20 mouse cellular contexts compared by ENCODE assay signal in the genomic region with DNA sequence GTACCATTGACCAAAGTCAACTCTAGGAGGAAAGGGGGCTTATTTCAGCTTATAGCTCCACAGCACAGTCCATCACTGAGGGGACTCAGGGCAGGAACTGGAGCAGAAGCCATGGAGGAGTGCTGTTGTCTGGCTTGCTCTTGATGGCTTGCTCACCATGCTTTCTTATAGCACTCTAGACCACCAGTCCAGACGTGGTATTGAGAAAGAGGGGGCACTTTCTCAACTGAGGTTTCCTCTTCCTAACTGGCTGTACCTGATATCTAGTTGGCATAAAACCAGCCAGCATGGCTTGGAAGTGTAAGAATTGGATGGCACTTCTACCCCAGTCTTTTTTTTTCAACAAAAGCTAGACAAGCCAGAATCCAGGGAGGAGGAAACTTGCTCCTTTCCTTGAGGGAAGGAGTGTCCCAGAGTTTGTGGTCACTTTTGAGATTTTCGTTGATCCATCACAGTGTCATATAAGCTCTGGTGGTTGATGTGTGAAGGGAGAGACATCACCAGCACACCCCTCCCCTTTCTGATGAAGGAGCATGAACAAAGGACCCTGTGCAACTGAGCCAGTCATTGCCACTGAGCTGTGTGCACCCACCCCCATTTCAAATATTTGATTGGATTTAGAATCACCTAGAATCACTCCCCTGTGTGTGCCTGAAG. TPM values are rescaled to one million over a fixed set of nuclear protein-coding genes. Genes with fewer than 3 reads are reported as not detected.
DNase-seq lines count a peak whose midpoint lies in the region; ATAC-seq lines count a peak whose summit lies in the region.
"Had no signal": no experiment of that assay in that cellular context is flagged by ENCODE, and none has a peak within 500 bp of the region (broad histone marks: within the 10 kb centered on the region; RNA-seq: fewer than 3 reads in every experiment).

No protein-coding gene starts in this region.

- H3K9ac ChIP-seq in heart, embryonic 16.5 days (ENCODE audit: low read length): no peak overlapping the region
- H3K9ac ChIP-seq: embryonic facial prominence, embryonic 15.5 days; heart, embryonic 12.5 days; hindbrain, embryonic 15.5 days had no signal

- peaks cover 14% of the 10 kb centered on the region; the same call in 1 of the 2 replicates for H3K4me1 ChIP-seq in heart, embryonic 16.5 days (ENCODE audit: control insufficient read depth, insufficient read depth, low read length)

- no peaks in the 10 kb centered on the region for H3K36me3 ChIP-seq in heart, embryonic 16.5 days (ENCODE audit: control insufficient read depth, insufficient read depth)
- H3K36me3 ChIP-seq: embryonic facial prominence, embryonic 15.5 days; forebrain, embryonic 10.5 days; heart, embryonic 12.5 days; hindbrain, embryonic 15.5 days had no signal

- WGBS in heart, embryonic 16.5 days: 57% methylated on average over 2 of the region's 2 CpGs

- H3K4me2 ChIP-seq in heart, embryonic 16.5 days (ENCODE audit: low read depth, low read length): no peak overlapping the region
- H3K4me2 ChIP-seq: embryonic facial prominence, embryonic 15.5 days; heart, embryonic 12.5 days; hindbrain, embryonic 15.5 days had no signal

- H3K27ac ChIP-seq in heart, embryonic 16.5 days (ENCODE audit: low read length): peak overlapping the region; percentile 21
- H3K27ac ChIP-seq: embryonic facial prominence, embryonic 15.5 days; forebrain, embryonic 10.5 days; hindbrain, embryonic 15.5 days had no signal

- no peak for ATAC-seq in heart, embryonic 16.5 days (replicated peaks; ENCODE audit: extremely low read depth, insufficient read depth, low FRiP score)
- peak; percentile 63 for ATAC-seq in common myeloid progenitor, adult 5-6 weeks (replicated peaks; ENCODE audit: low read depth, poor library complexity, severe bottlenecking)
- peak; percentile 80 for ATAC-seq in megakaryocyte progenitor cell, adult 5-6 weeks (replicated peaks; ENCODE audit: poor library complexity)
- ATAC-seq: forebrain, embryonic 14.5 days; intestine, embryonic 16.5 days had no signal

- H3K4me3 ChIP-seq in heart, embryonic 16.5 days (ENCODE audit: low read length): no peak overlapping the region
- H3K4me3 ChIP-seq: embryonic facial prominence, embryonic 15.5 days; erythroblast, embryonic 14.5 days; forebrain, embryonic 10.5 days; heart, embryonic 12.5 days; hindbrain, embryonic 15.5 days had no signal

- peak; percentile 7 for DNase-seq in adrenal gland, postnatal 10 days
- no peak for DNase-seq in adrenal gland, adult (ENCODE audit: inconsistent age in 2 of 2, low spot score in 1 of 2)
- DNase-seq in heart, adult 8-10 months (ENCODE audit: low spot score): no peak
- DNase-seq in adrenal gland, postnatal 14 days: no peak
- DNase-seq: adrenal gland, postnatal 36 days; cerebellum, adult 11-12 months; cerebellum, adult 9-11 months; cerebellum, postnatal 36 days; gastrocnemius, postnatal 36 days; kidney, adult 2 months had no signal

- no peaks in the 10 kb centered on the region for H3K9me3 ChIP-seq in heart, embryonic 16.5 days (replicated peaks; ENCODE audit: control insufficient read depth, low read length)
- H3K9me3 ChIP-seq: embryonic facial prominence, embryonic 15.5 days; forebrain, embryonic 10.5 days; heart, embryonic 12.5 days; hindbrain, embryonic 15.5 days had no signal

- H3K27me3 ChIP-seq in heart, embryonic 16.5 days (ENCODE audit: control insufficient read depth, insufficient read depth, low read length): no peaks in the 10 kb centered on the region
- H3K27me3 ChIP-seq: embryonic facial prominence, embryonic 15.5 days; heart, embryonic 12.5 days; hindbrain, embryonic 15.5 days had no signal

RNA-seq across cellular contexts. Expression of a gene that starts 6.0 kb away (rescaled TPM):
- 100 to 1,000 TPM; 145 to 155 TPM for total RNA-seq in adrenal gland, postnatal 10 days (2021)
- 80.2 and 88.0 TPM in 2 replicates for polyA plus RNA-seq in heart, embryonic 16.5 days (2015; fragmentation: Nextera tagmentation; extraction: Ambion mirVana)
- total RNA-seq in heart, adult 8-10 months (2022): 100 to 1,000 TPM; 207 to 255 (median 235) TPM
- 30.1 and 46.0 TPM in 2 replicates for total RNA-seq in common myeloid progenitor, adult 5-6 weeks (2017)
- total RNA-seq in megakaryocyte progenitor cell, adult 5-6 weeks (2015): 53.7 and 59.9 TPM in 2 replicates
- 59.6 and 61.6 TPM in 2 replicates for total RNA-seq in megakaryocyte progenitor cell, adult 5-6 weeks (2017)
- total RNA-seq in adrenal gland, postnatal 14 days (2021): 135 and 145 TPM in 2 replicates

RNA-seq across cellular contexts. Expression of a gene that starts 38.2 kb away (rescaled TPM):
- 100 to 1,000 TPM; 115 TPM for total RNA-seq in adrenal gland, postnatal 10 days (2021)
- 27.6 and 27.7 TPM in 2 replicates for polyA plus RNA-seq in heart, embryonic 16.5 days (2015; fragmentation: Nextera tagmentation; extraction: Ambion mirVana)
- total RNA-seq in heart, adult 8-10 months (2022): 10 to 100 TPM; 18.3 to 25.8 (median 22.7) TPM
- 230 and 244 TPM in 2 replicates for total RNA-seq in common myeloid progenitor, adult 5-6 weeks (2017)
- 275 and 331 TPM in 2 replicates for total RNA-seq in megakaryocyte progenitor cell, adult 5-6 weeks (2015)
- 231 and 237 TPM in 2 replicates for total RNA-seq in megakaryocyte progenitor cell, adult 5-6 weeks (2017)
- 121 and 137 TPM in 2 replicates for total RNA-seq in adrenal gland, postnatal 14 days (2021)

RNA-seq across cellular contexts. Expression of a gene that starts 38.7 kb away (rescaled TPM):
- 10 to 100 TPM; 14.7 to 19.0 TPM for total RNA-seq in adrenal gland, postnatal 10 days (2021)
- polyA plus RNA-seq in heart, embryonic 16.5 days (2015; fragmentation: Nextera tagmentation; extraction: Ambion mirVana): 17.3 and 20.0 TPM in 2 replicates
- 1 to 10 TPM; 6.2 to 7.7 (median 7.2) TPM for total RNA-seq in heart, adult 8-10 months (2022)
- total RNA-seq in common myeloid progenitor, adult 5-6 weeks (2017): 6.6 and 11.1 TPM in 2 replicates
- total RNA-seq in megakaryocyte progenitor cell, adult 5-6 weeks (2015): 8.1 and 9.2 TPM in 2 replicates
- 4.2 and 6.8 TPM in 2 replicates for total RNA-seq in megakaryocyte progenitor cell, adult 5-6 weeks (2017)
- 17.2 and 18.0 TPM in 2 replicates for total RNA-seq in adrenal gland, postnatal 14 days (2021)
